Mouse (Mus musculus) layer of hippocampus, adult 9-10 months (tissue): ENCODE measurements around the gene Spc24.
"Not testable (repeated sequence)": the region's sequence is repeated elsewhere in the genome, so short reads cannot be mapped to it uniquely, and the experiment has no call there.

Source experiments
- DNase-seq: peaks from one replicate; pipeline ENCODE4 v3.0.0; 2022; ENCODE audit warnings: low spot score

The Spc24 gene

DNA sequence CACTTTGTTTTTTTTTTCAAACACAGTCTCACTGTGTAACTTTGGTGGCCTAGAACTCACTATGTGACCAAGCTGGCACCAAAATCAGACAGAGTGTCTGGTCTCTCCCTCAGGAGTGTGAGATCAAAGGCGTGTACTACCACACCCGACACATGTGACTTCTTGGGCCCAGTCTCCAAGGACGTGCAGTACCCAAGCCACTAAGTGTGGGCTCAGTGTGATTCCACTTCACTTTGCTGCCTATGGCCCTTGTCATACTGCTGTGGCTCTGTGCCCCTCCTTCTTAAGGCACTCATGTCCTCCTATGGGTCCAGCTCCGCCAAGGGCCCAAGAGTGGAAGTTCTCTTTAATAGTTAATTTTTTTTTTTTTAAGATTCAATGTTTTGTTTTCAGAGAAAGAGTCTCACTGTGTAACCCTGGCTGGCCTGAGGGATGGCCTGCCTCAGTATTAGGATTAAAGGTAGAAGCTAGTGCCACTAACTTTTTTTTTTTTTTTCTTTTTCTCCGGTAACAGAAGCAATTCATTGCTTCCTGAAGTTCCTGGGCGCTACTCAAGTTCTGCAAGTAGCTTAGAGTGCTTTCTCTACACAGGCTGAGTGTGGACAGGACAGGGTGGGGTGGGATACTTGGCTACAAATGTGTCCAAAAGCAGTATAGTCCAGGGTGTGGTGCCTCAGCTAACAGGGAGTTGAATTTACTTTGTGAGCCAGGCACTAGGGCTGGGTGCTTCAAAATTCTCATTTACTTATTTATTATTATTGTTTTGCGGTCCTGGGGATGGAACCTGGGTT is 24.6 kb upstream of the Spc24 start:
- DNase-seq, result no peak

DNA sequence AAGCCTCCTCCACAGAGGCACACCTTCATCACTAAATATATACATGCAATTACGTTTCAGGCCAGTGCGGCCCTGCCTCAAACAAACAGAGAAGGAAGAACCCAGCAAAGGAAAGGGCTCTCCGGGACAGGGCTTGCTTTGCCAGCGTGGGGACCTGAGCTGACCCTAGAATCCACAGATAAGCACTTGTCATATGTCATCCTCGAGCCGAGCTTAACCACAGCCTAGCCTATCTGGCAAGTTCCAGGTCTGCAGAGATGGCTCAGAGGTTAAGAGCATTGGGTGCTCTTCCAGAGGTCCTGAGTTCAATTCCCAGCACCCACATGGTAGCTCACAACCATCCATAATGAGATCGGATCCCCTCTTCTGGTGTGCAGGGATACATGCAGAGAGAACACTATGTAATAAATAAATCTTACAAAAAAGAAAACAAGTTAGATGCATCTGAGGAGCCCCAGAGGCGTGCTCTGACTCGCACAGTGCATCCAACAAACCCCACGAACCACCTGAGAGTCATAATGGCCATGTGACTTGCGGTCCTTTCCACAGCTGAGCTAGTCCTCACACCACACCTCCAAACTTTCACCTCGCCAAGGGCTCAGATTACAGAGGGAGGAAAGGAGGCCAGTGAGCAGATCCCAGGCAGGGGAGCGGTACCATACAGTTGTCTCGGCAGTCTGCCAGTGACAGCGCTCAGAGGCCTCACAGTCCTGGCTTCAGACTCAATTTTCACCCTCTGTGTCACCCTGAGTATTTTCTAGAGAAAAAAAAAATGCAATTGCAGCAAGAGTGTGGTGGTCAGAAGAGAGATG is 21.8 kb upstream of the Spc24 start:
- DNase-seq, result no peak

DNA sequence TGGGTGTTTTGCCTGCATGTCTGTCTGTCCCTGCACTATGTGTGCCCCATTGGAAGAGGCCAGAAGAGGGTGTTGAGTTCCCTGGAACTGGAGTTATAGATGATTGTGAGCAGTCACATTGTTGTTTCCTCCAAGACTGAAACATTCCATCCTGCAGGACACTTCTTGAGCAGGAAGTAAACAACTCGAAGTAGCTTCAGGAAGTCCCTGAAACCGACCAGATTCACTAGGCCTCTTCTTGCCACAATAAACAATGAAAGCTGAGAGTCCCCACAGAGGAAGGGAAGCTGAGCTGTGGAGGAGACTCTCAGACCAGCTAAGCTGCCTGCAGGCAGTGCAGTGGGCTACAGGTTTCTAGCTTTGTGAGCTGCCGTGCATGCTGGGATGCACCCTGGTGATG is 17.6 kb upstream of the Spc24 start:
- DNase-seq, result no peak

DNA sequence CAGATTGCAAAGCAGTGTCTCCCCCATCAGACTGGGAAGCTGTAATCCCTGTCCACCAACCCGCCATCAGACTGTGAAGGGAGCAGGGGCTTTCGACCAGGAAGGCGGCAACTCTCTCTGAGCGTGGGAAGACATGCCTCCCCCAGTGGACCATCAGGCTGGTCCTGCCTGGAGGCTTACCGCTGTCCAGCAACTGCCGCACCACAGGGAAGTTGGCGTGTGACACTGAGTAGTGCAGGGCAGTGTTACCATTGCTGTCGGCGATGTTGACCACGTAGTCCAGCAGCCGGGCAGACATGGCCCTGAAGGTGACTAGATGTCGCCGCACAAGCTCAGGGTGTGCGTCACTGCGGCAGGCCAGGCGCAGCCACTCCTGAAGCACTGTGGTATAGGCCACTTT is 14.2 kb upstream of the Spc24 start:
- no peak for DNase-seq

DNA sequence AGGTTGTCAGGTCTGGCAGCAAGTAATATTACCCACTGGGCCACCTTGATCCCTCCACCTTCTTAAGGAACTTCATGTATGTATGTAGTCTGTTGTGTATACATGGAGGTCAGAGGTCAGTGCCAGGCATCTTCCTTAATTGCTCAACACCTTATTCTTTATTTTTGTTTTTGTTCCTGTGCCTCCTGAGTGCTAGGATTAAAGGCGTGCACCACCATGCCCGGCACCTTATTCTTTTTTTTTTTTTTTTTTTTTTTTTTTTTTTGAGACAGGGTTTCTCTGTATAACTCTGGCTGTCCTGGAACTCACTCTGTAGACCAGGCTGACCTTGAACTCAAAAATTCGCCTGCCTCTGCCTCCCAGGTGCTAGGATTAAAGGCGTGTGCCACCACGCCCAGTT is 13.3 kb upstream of the Spc24 start:
- not testable (repeated sequence) for DNase-seq

- DNase-seq, result no peak
Measured at GRCm38 (mm10) chr9:21769558-21770183, 9.6 kb upstream of the Spc24 start.

GRCm38 (mm10) chr9:21768511-21769411 is 8.7 kb upstream of the Spc24 start:
- DNase-seq, result no peak

DNA sequence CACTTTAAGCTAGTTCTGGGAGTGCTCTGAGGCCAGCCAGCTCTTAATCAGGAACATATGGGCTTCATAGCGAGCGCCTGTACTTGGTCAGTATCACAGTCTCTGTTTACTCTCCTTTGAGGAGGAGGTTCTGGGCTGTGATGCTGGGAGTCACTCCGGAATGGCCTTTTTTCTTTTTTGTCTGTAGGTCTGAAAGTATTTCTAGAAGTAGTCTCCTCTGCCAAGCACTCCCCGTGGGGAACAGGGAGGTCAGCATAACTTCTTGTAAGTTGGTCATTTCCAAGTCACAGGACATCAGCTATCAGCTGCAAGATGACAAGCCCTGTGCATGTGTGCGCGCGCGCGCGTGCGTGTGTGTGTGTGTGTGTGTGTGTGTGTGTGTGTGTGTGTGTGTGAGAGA is 7.8 kb upstream of the Spc24 start:
- no peak for DNase-seq

GRCm38 (mm10) chr9:21764084-21764999 is 4.2 kb upstream of the Spc24 start:
- DNase-seq, result no peak

- DNase-seq, result no peak
Measured at GRCm38 (mm10) chr9:21762135-21762534, 2.0 kb upstream of the Spc24 start.

GRCm38 (mm10) chr9:21759718-21760117 is 385 bp downstream of the Spc24 start:
- no peak for DNase-seq

DNA sequence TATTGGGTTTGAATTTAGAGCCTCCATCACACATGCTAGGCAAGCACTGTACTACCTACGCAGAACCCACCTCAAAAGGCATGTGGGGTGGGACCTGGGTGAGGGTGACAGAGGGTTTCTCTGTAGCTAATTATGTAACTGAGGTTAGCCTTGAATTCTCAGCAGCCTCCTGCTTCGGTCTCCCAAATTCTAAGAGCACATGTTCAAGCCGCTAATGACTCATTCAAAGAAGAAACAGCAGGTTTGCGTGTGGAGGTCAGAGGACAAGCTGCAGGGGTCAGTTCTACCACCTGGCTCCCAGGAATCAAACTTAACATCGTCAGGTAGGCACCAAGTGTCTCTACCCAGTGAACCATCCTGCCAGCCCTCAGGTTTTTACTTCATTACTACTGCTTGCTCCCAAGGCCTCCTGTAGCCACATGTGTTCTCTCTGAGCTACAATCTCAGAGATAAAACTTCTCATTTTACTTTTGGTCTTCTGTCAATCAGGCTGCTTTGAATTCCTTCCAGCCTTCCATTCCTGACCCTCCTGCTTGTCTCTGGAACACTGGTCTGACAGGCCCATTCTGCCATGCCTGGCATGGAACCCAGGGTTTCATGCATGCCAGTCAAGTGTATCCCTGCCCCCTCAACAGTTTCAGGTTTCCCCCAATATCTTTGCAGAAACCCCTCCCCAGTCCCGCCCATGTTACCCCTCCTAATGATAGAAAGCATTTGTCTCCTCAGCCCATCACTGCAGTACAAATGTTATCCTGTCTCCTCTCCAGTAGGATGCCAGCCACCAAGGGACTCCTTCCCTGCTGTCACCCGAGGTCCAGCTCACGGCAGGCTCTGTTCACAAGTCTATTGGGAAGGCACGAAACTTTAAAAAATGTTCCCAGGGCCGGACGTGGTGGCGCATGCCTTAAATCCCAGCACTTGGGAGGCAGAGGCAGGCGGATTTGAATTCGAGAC is 1.2 kb downstream of the Spc24 start:
- no peak for DNase-seq

DNA sequence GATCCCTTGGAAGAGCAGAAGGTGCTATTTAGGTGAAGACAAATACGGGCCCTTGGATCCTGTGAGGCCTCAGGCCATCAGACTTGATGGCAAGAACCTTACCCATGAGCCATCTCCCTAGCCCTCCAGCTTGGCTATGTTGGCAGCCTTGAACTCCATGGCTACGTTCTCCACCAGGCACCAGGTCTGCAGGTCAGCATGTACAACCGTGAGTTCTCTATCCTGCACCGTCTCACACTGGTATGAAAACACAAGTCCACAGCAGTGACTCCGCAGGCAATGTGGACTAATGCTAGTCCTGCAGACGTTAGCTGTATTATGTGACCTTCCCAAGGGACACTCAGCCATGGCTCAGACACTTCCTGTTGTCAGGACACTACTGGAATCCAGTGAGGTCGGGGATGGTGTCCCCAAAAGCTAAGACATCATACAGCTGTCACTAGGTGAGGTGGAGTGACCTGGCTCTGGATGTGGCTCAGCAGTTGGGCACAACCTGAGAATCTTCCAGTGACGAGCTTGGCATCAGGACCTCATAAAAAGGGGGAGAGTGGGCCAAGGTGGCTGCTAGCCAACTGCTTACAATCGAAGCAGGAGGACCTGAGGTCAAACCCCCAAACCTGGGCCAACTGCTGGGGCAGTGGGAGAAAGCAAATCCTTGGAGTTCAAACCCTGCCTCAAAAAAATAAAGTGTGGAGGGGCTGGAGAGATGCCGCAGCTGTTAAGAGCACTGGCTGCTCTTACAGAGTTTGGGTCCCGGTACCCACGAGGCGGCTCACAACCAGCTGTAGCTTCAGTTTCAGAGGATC is 5.4 kb downstream of the Spc24 start:
- DNase-seq, result no peak

GRCm38 (mm10) chr9:21754003-21754402 is 6.1 kb downstream of the Spc24 start:
- DNase-seq, result no peak

DNA sequence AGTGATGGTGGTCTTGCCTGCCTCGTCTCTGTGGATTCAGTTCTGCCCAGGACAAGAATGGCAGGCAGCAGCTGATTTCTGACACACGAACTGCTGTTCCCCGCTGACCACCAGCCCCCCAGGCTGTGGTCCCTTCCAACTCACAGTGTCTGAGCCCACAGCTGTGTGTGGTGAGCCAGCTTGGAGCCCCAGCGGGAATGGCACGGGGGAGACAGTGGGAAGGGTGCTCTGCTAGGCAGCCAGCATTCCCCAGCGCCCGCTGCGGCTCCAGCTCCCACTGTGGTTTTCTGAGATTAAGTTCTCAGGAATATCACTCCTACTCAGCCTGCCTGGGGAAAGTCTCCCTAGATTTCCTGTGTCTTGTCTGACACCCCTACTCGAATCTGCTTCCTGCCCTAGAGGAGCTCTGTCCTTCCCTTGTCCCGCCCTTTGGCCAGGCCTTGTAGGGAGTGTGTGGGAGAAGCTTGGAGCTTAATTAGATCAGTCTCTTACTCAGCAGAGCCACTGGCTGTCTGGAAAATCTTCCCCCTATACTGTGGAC is 7.8 kb downstream of the Spc24 start:
- no peak for DNase-seq

- DNase-seq, result no peak
Measured at GRCm38 (mm10) chr9:21751347-21751746, 8.8 kb downstream of the Spc24 start.

DNA sequence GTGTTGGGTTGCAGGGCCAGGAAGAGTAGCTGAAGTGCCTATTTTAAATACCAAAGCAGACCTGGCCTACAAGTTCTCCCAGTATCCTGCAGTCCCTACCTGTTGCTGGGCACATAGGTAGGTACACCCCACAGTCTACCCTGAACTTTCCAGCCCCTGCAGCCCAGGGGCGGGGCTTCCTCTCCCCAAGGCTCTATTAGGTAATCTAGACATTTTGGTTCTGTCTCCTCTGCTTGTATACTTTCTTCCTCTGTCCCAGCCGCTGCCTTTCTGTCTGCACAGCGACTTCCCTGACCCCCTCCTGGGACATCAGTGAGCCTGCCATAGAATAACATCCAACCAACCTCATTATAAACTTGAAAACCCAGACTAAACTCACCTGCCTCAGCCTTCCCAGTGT is 9.7 kb downstream of the Spc24 start:
- no peak for DNase-seq

GRCm38 (mm10) chr9:21749382-21750118 is 10.6 kb downstream of the Spc24 start:
- no peak for DNase-seq
